Mouse (Mus musculus) hindbrain, postnatal 0 days (tissue): ENCODE results near the gene Sephs1. TPM values are rescaled to one million over a fixed set of nuclear protein-coding genes. Genes with fewer than 3 reads are reported as not detected.

Source experiments
- ATAC-seq: fragments of 200-750 bp; cut with Nextera tagmentation; 2 replicates; pipeline ENCODE4 v1.8.0; 2017; ENCODE audit warnings: mild to moderate bottlenecking, moderate TSS enrichment, moderate library complexity
- DNase-seq: peaks from one replicate; pipeline ENCODE4 v3.0.0-alpha.2; 2015; ENCODE audit warnings: low spot score
- H3K27ac ChIP-seq: fragments of 300-500 bp; sonication (generic); 2 replicates; pipeline ENCODE4 v1.5.1; 2014; ENCODE audit warnings: mild to moderate bottlenecking
- H3K27me3 ChIP-seq: fragments of 300-500 bp; sonication (generic); 2 replicates; pipeline ENCODE4 v1.6.1; 2014; ENCODE audit warnings: low read length, mixed read lengths; ENCODE audit not compliant: insufficient read depth
- H3K36me3 ChIP-seq: fragments of 300-500 bp; sonication (generic); 2 replicates; pipeline ENCODE4 v1.6.1; 2014; ENCODE audit warnings: low read length, mixed read lengths; ENCODE audit not compliant: insufficient read depth
- H3K4me1 ChIP-seq: fragments of 300-500 bp; sonication (generic); 2 replicates; pipeline ENCODE4 v1.6.1; 2014; ENCODE audit warnings: antibody characterized with exemption, low read length, mixed read lengths; ENCODE audit not compliant: insufficient read depth
- H3K4me2 ChIP-seq: fragments of 300-500 bp; sonication (generic); 2 replicates; pipeline ENCODE4 v1.6.1; 2014; ENCODE audit warnings: low read depth, mild to moderate bottlenecking, low read length, moderate library complexity, mixed read lengths
- H3K4me3 ChIP-seq: fragments of 300-500 bp; sonication (generic); 2 replicates; pipeline ENCODE4 v1.5.1; 2014; ENCODE audit warnings: low read length
- H3K9ac ChIP-seq: fragments of 300-500 bp; sonication (generic); replicated peaks from 2 replicates; pipeline ENCODE4 v1.6.1; 2014; ENCODE audit warnings: mild to moderate bottlenecking, low read length, moderate library complexity, mixed read lengths
- H3K9me3 ChIP-seq: fragments of 300-500 bp; sonication (generic); 2 replicates; pipeline ENCODE4 v1.6.1; 2016; ENCODE audit warnings: low read length, mixed read lengths
- CTCF ChIP-seq: IDR thresholded peaks from 2 replicates; pipeline ENCODE4 v1.5.1; 2016; ENCODE audit warnings: antibody characterized with exemption, control low read depth, low read depth
- WGBS: fragments of 180-500 bp; shearing (Covaris S2); extraction: QIAGEN DNeasy Blood & Tissue Kit; methylation state at CpG from one replicate; pipeline ENCODE4 v1.1.7; 2014; 5-methylcytosine and 5-hydroxymethylcytosine counted together
- polyA plus RNA-seq: library from polyadenylated mRNA; unstranded; fragments of >200 nt; fragmentation: Nextera tagmentation; extraction: Ambion mirVana; gene quantifications from 2 replicates; pipeline ENCODE4 v1.2.1, GENCODE M21; 2015
- total RNA-seq: library from RNA; depleted of rRNA; stranded (reverse); fragments of >200 nt; gene quantifications from 2 replicates; pipeline ENCODE4 v1.2.3, GENCODE M21; 2014

The Sephs1 gene
- total and polyA plus RNA-seq, 2 experiments from 2014 or later: 43.8 to 75.6 TPM

GRCm38 (mm10) chr2:4882249-4882791, 956 bp downstream of the Sephs1 start:
- H3K27me3 ChIP-seq: no peaks in the 10 kb centered on the region
- 1% methylated on average over 53 of the region's 63 CpGs for WGBS
- TF ChIP-seq CTCF: no peak
- no peaks in the 10 kb centered on the region for H3K4me1 ChIP-seq
- no peaks in the 10 kb centered on the region for H3K9me3 ChIP-seq
- peak overlapping the region; percentile 75 for H3K4me2 ChIP-seq
- H3K27ac ChIP-seq: peak overlapping the region; percentile 99
- H3K36me3 ChIP-seq: peaks cover 13% of the 10 kb centered on the region
- H3K9ac ChIP-seq: peak overlapping the region; percentile 98
- DNase-seq (peak; percentile 74), ATAC-seq (peak; percentile 53)
- H3K4me3 ChIP-seq: peak overlapping the region; percentile 97

GRCm38 (mm10) chr2:4883009-4883704, 1.8 kb downstream of the Sephs1 start:
- Histone ChIP-seq H3K4me2 (peak overlapping the region; percentile 75), H3K27ac (peak overlapping the region; percentile 99), H3K36me3 (peaks cover 21% of the 10 kb centered on the region), H3K4me3 (peak overlapping the region; percentile 97), H3K9me3 (no peaks in the 10 kb centered on the region), H3K4me1 (no peaks in the 10 kb centered on the region), H3K27me3 (no peaks in the 10 kb centered on the region), H3K9ac (peak overlapping the region; percentile 98)
- DNase-seq (peak; percentile 15), ATAC-seq (no peak)
- TF ChIP-seq CTCF: no peak
- WGBS: 1% methylated on average over 18 of the region's 18 CpGs

GRCm38 (mm10) chr2:4886896-4887295, 5.5 kb downstream of the Sephs1 start:
- no peak overlapping the region for H3K9ac ChIP-seq
- 91% methylated on average over 6 of the region's 6 CpGs for WGBS
- no peak overlapping the region for H3K27ac ChIP-seq
- no peak overlapping the region for H3K4me3 ChIP-seq
- H3K4me2 ChIP-seq: no peak overlapping the region
- TF ChIP-seq CTCF: no peak
- no peaks in the 10 kb centered on the region for H3K9me3 ChIP-seq
- H3K36me3 ChIP-seq: peaks cover 50% of the 10 kb centered on the region
- H3K27me3 ChIP-seq: no peaks in the 10 kb centered on the region
- no peak for ATAC-seq
- no peak for DNase-seq
- no peaks in the 10 kb centered on the region for H3K4me1 ChIP-seq

GRCm38 (mm10) chr2:4895598-4895997, 14.2 kb downstream of the Sephs1 start:
- Histone ChIP-seq H3K9ac (no peak overlapping the region), H3K9me3 (no peaks in the 10 kb centered on the region), H3K4me2 (no peak overlapping the region), H3K36me3 (peaks cover 42% of the 10 kb centered on the region), H3K27ac (no peak overlapping the region), H3K4me3 (no peak overlapping the region), H3K4me1 (no peaks in the 10 kb centered on the region), H3K27me3 (no peaks in the 10 kb centered on the region)
- 90% methylated on average over 2 of the region's 2 CpGs for WGBS
- TF ChIP-seq CTCF: no peak
- DNase-seq (no peak), ATAC-seq (no peak)

- no peaks in the 10 kb centered on the region for H3K9me3 ChIP-seq
- peaks cover 42% of the 10 kb centered on the region for H3K36me3 ChIP-seq
- peak; percentile 32; the same call in 1 of the 2 replicates for TF ChIP-seq CTCF
- no peak overlapping the region for H3K27ac ChIP-seq
- DNase-seq: no peak
- no peaks in the 10 kb centered on the region for H3K4me1 ChIP-seq
- WGBS: 96% methylated on average over 4 of the region's 4 CpGs
- H3K4me2 ChIP-seq: no peak overlapping the region
- no peaks in the 10 kb centered on the region for H3K27me3 ChIP-seq
- no peak overlapping the region for H3K9ac ChIP-seq
- no peak overlapping the region for H3K4me3 ChIP-seq
- no peak for ATAC-seq
Measured at GRCm38 (mm10) chr2:4896970-4897369, 15.6 kb downstream of the Sephs1 start.

GRCm38 (mm10) chr2:4900624-4901023, 19.3 kb downstream of the Sephs1 start:
- Histone ChIP-seq H3K9me3 (no peaks in the 10 kb centered on the region), H3K4me1 (no peaks in the 10 kb centered on the region), H3K27me3 (no peaks in the 10 kb centered on the region), H3K9ac (no peak overlapping the region), H3K27ac (no peak overlapping the region), H3K36me3 (peaks cover 34% of the 10 kb centered on the region), H3K4me2 (no peak overlapping the region), H3K4me3 (no peak overlapping the region)
- ATAC-seq: no peak
- DNase-seq: no peak
- TF ChIP-seq CTCF: no peak
- 91% methylated on average over 6 of the region's 6 CpGs for WGBS

GRCm38 (mm10) chr2:4902346-4902745, 21.0 kb downstream of the Sephs1 start:
- Histone ChIP-seq H3K4me2 (no peak overlapping the region), H3K27ac (no peak overlapping the region), H3K9me3 (no peaks in the 10 kb centered on the region), H3K27me3 (no peaks in the 10 kb centered on the region), H3K4me3 (no peak overlapping the region), H3K9ac (no peak overlapping the region), H3K4me1 (no peaks in the 10 kb centered on the region), H3K36me3 (peaks cover 35% of the 10 kb centered on the region)
- no peak for TF ChIP-seq CTCF
- 84% methylated on average over 5 of the region's 5 CpGs for WGBS
- DNase-seq (no peak), ATAC-seq (no peak)
